Mouse (Mus musculus): ENCODE results near the gene Hoxb13. TPM values are rescaled to one million over a fixed set of nuclear protein-coding genes. Genes with fewer than 3 reads are reported as not detected.

Hoxb13 gene
- polyA plus RNA-seq, 1 experiment from 2014 or later: not detected

DNA sequence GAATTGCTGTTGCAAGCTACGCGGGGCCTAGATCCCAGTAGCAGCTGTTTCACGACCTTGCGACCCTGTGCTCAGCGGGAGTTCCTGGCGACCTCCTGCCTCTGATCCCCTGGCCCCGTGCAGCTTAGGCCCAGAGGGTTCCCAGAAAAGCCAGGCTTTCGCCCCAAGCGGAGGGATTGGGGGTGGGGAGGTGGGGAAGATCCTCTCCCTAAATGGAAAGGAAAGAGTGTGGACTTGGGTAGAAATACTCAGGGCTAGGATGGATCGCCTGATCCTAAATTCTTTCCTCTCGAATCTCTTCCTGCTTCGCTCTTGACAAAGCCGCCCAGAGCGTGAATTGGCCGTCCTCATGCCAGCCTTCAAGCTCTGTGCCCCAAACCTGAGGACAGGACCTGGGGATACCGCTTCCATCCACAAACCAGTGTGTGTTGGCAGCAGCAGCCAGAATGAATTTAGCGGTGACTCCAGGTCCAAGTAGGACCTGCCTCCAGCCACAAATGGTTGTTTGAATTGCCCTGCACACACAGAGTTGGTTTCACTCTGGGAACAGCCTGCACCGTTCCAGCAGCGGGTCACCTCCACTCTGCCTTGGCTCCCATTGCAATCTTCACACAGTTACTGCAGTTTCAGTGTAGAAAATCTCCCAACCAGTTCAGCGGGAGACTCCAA, 23.3 kb upstream of the Hoxb13 start:
- Histone ChIP-seq H3K27ac (ENCODE audit: low read length) (no peak overlapping the region), H3K9ac (replicated peaks; ENCODE audit: low read depth) (no peak overlapping the region), H3K4me1 (ENCODE audit: insufficient read depth, low read depth, low read length) (no peaks in the 10 kb centered on the region), H3K36me3 (ENCODE audit: insufficient read depth, low read length) (no peaks in the 10 kb centered on the region), H3K27me3 (replicated peaks; ENCODE audit: insufficient read depth, low read length) (peaks cover 74% of the 10 kb centered on the region), H3K9me3 (ENCODE audit: low read length) (no peaks in the 10 kb centered on the region; the same call in 1 of the 2 replicates), H3K4me3 (ENCODE audit: low read depth, low read length) (no peak overlapping the region), H3K4me2 (replicated peaks; ENCODE audit: low read depth, low read length) (no peak overlapping the region)
- 3% methylated on average over 20 of the region's 20 CpGs for WGBS
- no peak for TF ChIP-seq CTCF (IDR thresholded peaks at IDR 0.05)
- TF ChIP-seq EP300 (IDR thresholded peaks at IDR 0.05): no peak
- ATAC-seq (no peak), DNase-seq (ENCODE audit: low spot score) (no peak)

DNA sequence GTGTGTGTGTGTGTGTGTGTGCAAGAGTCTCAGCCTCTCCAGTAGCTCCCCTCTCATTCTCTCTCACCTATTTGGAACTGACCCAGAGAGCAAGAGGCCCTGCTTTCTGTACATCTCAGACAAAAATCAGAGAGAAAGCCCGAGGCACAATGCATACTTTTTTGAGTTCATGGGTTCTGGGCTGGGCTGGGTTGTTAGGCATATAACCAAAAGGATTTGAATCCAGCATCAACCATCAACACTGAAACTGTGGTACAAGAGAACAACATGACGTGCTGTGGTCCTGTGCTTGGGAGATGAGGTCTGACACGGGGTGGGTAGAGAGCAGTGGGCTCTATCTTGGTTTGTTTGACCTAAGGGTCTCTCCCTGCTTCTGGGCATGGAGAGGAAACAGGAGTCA, 22.5 kb upstream of the Hoxb13 start:
- Histone ChIP-seq H3K9ac (replicated peaks; ENCODE audit: low read depth) (no peak overlapping the region), H3K27ac (ENCODE audit: low read length) (no peak overlapping the region), H3K4me2 (replicated peaks; ENCODE audit: low read depth, low read length) (no peak overlapping the region), H3K9me3 (ENCODE audit: low read length) (no peaks in the 10 kb centered on the region), H3K4me3 (ENCODE audit: low read depth, low read length) (no peak overlapping the region), H3K27me3 (replicated peaks; ENCODE audit: insufficient read depth, low read length) (peaks cover 76% of the 10 kb centered on the region), H3K36me3 (ENCODE audit: insufficient read depth, low read length) (no peaks in the 10 kb centered on the region), H3K4me1 (ENCODE audit: insufficient read depth, low read depth, low read length) (no peaks in the 10 kb centered on the region)
- DNase-seq (ENCODE audit: low spot score) (no peak), ATAC-seq (no peak)
- 13% methylated on average over 3 of the region's 3 CpGs for WGBS
- TF ChIP-seq EP300 (IDR thresholded peaks at IDR 0.05): no peak

DNA sequence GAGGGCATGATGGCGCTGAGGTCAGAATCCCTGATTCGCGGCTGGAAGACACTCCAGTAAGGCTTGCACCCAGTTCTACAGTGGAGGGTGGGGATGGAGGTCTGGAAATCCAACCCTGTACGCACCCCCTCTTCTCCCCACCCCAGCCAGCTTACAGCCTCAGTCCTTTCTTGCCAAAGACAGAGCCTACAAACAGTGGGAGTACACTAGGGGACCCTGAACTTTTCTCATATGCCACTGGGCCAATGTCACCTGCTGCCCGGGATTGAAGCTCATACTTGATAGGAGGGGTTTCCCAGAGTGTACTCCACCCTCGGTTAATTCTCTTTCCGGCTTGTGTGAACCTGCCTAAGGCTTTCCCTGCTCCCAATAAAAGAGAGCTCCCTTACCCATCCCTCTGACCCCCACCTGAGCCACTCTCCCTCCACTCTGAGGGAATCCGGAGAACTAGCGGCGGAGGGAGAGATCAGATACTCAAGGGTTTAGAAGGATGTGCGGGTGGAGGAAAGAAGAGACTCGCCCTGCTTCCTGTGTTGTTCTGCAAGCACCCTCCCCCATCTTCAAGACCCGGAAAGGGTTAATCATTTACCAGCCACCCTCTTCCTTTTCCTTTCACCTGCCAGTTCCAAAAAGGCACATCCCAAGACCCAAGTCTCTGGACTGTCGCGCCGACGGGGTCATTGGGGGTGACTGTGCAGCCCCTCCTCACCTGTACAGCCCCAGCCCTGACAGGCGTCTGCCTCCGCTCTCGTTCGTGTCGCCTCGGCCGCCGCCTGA, 21.4 kb upstream of the Hoxb13 start:
- TF ChIP-seq CTCF (IDR thresholded peaks at IDR 0.05): no peak
- no peak for TF ChIP-seq EP300 (IDR thresholded peaks at IDR 0.05)
- H3K4me3 ChIP-seq (ENCODE audit: low read depth, low read length): no peak overlapping the region
- H3K36me3 ChIP-seq (ENCODE audit: insufficient read depth, low read length): no peaks in the 10 kb centered on the region
- H3K4me1 ChIP-seq (ENCODE audit: insufficient read depth, low read depth, low read length): no peaks in the 10 kb centered on the region
- DNase-seq (ENCODE audit: low spot score): no peak
- 1% methylated on average over 25 of the region's 25 CpGs for WGBS
- no peak overlapping the region for H3K4me2 ChIP-seq (replicated peaks; ENCODE audit: low read depth, low read length)
- ATAC-seq: no peak
- H3K27me3 ChIP-seq (replicated peaks; ENCODE audit: insufficient read depth, low read length): peaks cover 76% of the 10 kb centered on the region
- H3K27ac ChIP-seq (ENCODE audit: low read length): no peak overlapping the region
- no peaks in the 10 kb centered on the region for H3K9me3 ChIP-seq (ENCODE audit: low read length)
- no peak overlapping the region for H3K9ac ChIP-seq (replicated peaks; ENCODE audit: low read depth)

DNA sequence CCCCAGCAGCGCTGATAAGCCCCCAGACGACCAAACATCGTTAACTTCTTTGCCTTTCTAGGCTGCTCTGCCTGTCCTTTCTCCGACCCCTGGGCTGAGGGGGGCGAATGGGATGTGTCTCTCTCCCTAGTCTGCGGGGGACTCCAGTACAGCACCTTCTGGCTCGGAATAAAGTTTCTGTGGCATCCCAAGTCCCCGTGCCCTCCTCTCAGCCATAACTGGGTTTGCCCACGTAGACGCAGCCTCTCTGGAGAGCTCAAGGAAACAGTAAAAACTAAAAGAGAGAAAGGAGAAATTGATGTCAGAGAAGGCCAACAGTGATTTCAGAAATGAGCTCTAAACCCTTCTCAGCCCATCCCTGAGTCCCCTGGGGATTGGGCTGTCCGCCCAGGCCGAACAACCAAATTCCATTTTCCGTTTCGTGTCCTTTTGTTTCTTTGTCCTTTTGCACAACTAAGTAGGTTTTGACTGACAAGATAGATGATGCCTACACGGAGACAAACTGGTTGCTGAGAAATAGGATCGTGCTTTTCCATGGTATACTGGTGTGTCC, 20.8 kb upstream of the Hoxb13 start:
- Histone ChIP-seq H3K9ac (replicated peaks; ENCODE audit: low read depth) (no peak overlapping the region), H3K36me3 (ENCODE audit: insufficient read depth, low read length) (no peaks in the 10 kb centered on the region), H3K27ac (ENCODE audit: low read length) (no peak overlapping the region), H3K27me3 (replicated peaks; ENCODE audit: insufficient read depth, low read length) (peaks cover 81% of the 10 kb centered on the region), H3K4me3 (ENCODE audit: low read depth, low read length) (no peak overlapping the region), H3K9me3 (ENCODE audit: low read length) (no peaks in the 10 kb centered on the region), H3K4me1 (ENCODE audit: insufficient read depth, low read depth, low read length) (no peaks in the 10 kb centered on the region), H3K4me2 (replicated peaks; ENCODE audit: low read depth, low read length) (no peak overlapping the region)
- no peak for DNase-seq (ENCODE audit: low spot score)
- ATAC-seq: no peak
- 4% methylated on average over 16 of the region's 16 CpGs for WGBS
- TF ChIP-seq EP300 (IDR thresholded peaks at IDR 0.05) (no peak), CTCF (IDR thresholded peaks at IDR 0.05) (no peak)

DNA sequence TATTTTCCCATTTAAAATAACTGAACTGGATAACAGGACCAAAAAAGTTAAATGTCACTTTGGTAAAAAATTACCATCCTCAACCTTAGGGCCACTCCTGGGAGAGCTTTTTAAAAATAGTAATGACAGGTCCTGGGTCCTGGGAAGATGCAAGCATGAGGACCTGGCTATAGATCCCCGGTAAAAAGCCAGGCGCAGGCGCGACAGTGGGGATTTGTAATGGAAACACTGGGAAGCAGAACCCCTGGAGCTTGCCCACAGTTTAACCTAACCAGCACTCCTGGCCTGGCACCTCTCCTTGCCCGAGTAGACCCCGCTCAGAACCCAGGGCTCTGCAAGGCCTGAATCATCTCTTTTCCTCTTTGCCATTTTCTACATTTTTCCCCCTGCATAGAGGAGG, 19.2 kb upstream of the Hoxb13 start:
- no peaks in the 10 kb centered on the region for H3K4me1 ChIP-seq (ENCODE audit: insufficient read depth, low read depth, low read length)
- no peak overlapping the region for H3K4me2 ChIP-seq (replicated peaks; ENCODE audit: low read depth, low read length)
- H3K27me3 ChIP-seq (replicated peaks; ENCODE audit: insufficient read depth, low read length): peaks cover 82% of the 10 kb centered on the region
- H3K27ac ChIP-seq (ENCODE audit: low read length): no peak overlapping the region
- H3K9ac ChIP-seq (replicated peaks; ENCODE audit: low read depth): no peak overlapping the region
- no peaks in the 10 kb centered on the region for H3K36me3 ChIP-seq (ENCODE audit: insufficient read depth, low read length)
- ATAC-seq (no peak), DNase-seq (ENCODE audit: low spot score) (no peak)
- TF ChIP-seq EP300 (IDR thresholded peaks at IDR 0.05) (no peak), CTCF (IDR thresholded peaks at IDR 0.05) (no peak)
- 4% methylated on average over 6 of the region's 6 CpGs for WGBS
- H3K4me3 ChIP-seq (ENCODE audit: low read depth, low read length): no peak overlapping the region
- H3K9me3 ChIP-seq (ENCODE audit: low read length): no peaks in the 10 kb centered on the region

DNA sequence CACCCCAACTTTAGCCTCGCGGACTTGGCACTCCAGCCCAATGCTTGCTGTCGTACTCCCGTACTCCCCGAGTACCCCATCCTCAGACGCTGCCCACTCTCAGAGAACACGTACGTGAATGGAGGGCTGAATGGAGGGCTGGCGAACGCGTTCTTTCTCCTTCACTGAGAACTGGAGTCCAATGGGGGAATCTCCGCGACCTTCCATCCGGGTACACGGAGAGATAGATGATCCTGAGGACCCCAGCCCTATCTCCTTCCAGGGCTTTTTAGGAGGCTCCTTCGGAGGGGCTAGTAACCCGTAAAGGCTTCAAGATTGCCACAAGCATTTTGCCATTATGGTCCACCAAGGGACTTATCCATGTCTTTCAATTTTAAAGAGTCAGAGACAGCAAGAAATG, 18.6 kb upstream of the Hoxb13 start:
- peaks cover 82% of the 10 kb centered on the region for H3K27me3 ChIP-seq (replicated peaks; ENCODE audit: insufficient read depth, low read length)

More for the DNA sequence above, 18.6 kb upstream of the Hoxb13 start:
- H3K9me3 ChIP-seq (ENCODE audit: low read length): no peaks in the 10 kb centered on the region
- H3K27ac ChIP-seq (ENCODE audit: low read length): no peak overlapping the region
- no peak overlapping the region for H3K9ac ChIP-seq (replicated peaks; ENCODE audit: low read depth)
- no peaks in the 10 kb centered on the region for H3K36me3 ChIP-seq (ENCODE audit: insufficient read depth, low read length)
- ATAC-seq (no peak), DNase-seq (ENCODE audit: low spot score) (no peak)
- WGBS: 1% methylated on average over 17 of the region's 17 CpGs
- no peak overlapping the region for H3K4me2 ChIP-seq (replicated peaks; ENCODE audit: low read depth, low read length)
- TF ChIP-seq CTCF (IDR thresholded peaks at IDR 0.05): no peak
- TF ChIP-seq EP300 (IDR thresholded peaks at IDR 0.05): no peak
- H3K4me1 ChIP-seq (ENCODE audit: insufficient read depth, low read depth, low read length): no peaks in the 10 kb centered on the region
- no peak overlapping the region for H3K4me3 ChIP-seq (ENCODE audit: low read depth, low read length)

Measured in lung, postnatal 0 days (tissue).